Mouse (Mus musculus) hindbrain, embryonic 11.5 days (tissue): ENCODE data around the gene Nfasc. TPM values are rescaled to one million over a fixed set of nuclear protein-coding genes. Genes with fewer than 3 reads are reported as not detected.

Experiments used
- ATAC-seq: fragments of 200-750 bp; cut with Nextera tagmentation; 2 replicates; pipeline ENCODE4 v1.8.0; 2017; ENCODE audit warnings: mild to moderate bottlenecking, moderate TSS enrichment, moderate library complexity; ENCODE audit not compliant: low FRiP score
- DNase-seq: peaks from one replicate; pipeline ENCODE4 v3.0.0-alpha.2; 2015; ENCODE audit warnings: low spot score
- H3K27ac ChIP-seq: fragments of 300-500 bp; sonication (generic); 2 replicates; pipeline ENCODE4 v1.5.1; 2014; ENCODE audit warnings: mild to moderate bottlenecking, low read depth, low read length
- H3K27me3 ChIP-seq: fragments of 300-500 bp; sonication (generic); 2 replicates; pipeline ENCODE4 v1.6.1; 2014; ENCODE audit warnings: mild to moderate bottlenecking, low read length, moderate library complexity, mixed read lengths; ENCODE audit not compliant: control insufficient read depth, insufficient read depth
- H3K36me3 ChIP-seq: fragments of 300-500 bp; sonication (generic); 2 replicates; pipeline ENCODE4 v1.6.1; 2014; ENCODE audit warnings: mild to moderate bottlenecking, low read length, moderate library complexity, mixed read lengths; ENCODE audit not compliant: control insufficient read depth, insufficient read depth
- H3K4me1 ChIP-seq: fragments of 300-500 bp; sonication (generic); replicated peaks from 2 replicates; pipeline ENCODE4 v1.6.1; 2014; ENCODE audit warnings: low read length, mixed read lengths; ENCODE audit not compliant: control insufficient read depth, insufficient read depth
- H3K4me2 ChIP-seq: fragments of 300-500 bp; sonication (generic); replicated peaks from 2 replicates; pipeline ENCODE4 v1.6.1; 2014; ENCODE audit warnings: mild to moderate bottlenecking, low read depth, low read length
- H3K4me3 ChIP-seq: fragments of 300-500 bp; sonication (generic); 2 replicates; pipeline ENCODE4 v1.5.1; 2014; ENCODE audit warnings: low read depth, low read length
- H3K9ac ChIP-seq: fragments of 300-500 bp; sonication (generic); 2 replicates; pipeline ENCODE4 v1.6.1; 2014; ENCODE audit warnings: low read depth, low read length
- H3K9me3 ChIP-seq: fragments of 300-500 bp; sonication (generic); 2 replicates; pipeline ENCODE4 v1.6.1; 2016; ENCODE audit warnings: low read length; ENCODE audit not compliant: control insufficient read depth
- WGBS: fragments of 180-500 bp; shearing (Covaris S2); extraction: QIAGEN DNeasy Blood & Tissue Kit; methylation state at CpG from one replicate; pipeline ENCODE4 v1.1.7; 2014; 5-methylcytosine and 5-hydroxymethylcytosine counted together
- polyA plus RNA-seq: library from polyadenylated mRNA; unstranded; fragments of >200 nt; fragmentation: Nextera tagmentation; extraction: Ambion mirVana; gene quantifications from 2 replicates; pipeline ENCODE4 v1.2.1, GENCODE M21; 2014

Gene Nfasc
- polyA plus RNA-seq, 1 experiment from 2014 or later, result 38.0 TPM

DNA sequence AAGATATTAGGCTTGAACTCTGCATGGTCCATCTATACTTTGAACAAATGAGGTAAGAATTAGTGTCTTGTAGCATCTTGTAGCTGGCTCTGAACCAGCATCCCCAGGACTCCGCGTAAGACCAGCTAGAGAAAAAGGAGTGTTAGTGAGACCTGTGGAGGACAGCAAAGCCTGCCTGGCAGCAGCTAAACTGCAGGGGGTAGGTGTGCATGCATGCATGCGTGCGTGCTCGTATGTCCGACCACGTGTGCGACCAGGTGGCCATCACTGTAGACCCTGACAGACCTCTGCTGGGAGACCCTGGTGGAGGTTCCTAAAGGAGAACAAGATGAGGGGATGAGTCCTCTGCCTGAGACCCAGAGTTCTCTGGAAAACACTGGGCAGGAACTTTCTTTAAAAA lies 113.4 kb downstream of the Nfasc start:
- H3K4me3 ChIP-seq, result no peak overlapping the region
- H3K27me3 ChIP-seq, result no peaks in the 10 kb centered on the region
- WGBS, result 89% methylated on average over 8 of the region's 8 CpGs
- H3K4me1 ChIP-seq, result no peaks in the 10 kb centered on the region
- H3K9ac ChIP-seq, result no peak overlapping the region
- ATAC-seq (no peak), DNase-seq (no peak)
- no peak overlapping the region for H3K27ac ChIP-seq
- no peaks in the 10 kb centered on the region for H3K36me3 ChIP-seq
- H3K4me2 ChIP-seq, result no peak overlapping the region
- H3K9me3 ChIP-seq, result no peaks in the 10 kb centered on the region

DNA sequence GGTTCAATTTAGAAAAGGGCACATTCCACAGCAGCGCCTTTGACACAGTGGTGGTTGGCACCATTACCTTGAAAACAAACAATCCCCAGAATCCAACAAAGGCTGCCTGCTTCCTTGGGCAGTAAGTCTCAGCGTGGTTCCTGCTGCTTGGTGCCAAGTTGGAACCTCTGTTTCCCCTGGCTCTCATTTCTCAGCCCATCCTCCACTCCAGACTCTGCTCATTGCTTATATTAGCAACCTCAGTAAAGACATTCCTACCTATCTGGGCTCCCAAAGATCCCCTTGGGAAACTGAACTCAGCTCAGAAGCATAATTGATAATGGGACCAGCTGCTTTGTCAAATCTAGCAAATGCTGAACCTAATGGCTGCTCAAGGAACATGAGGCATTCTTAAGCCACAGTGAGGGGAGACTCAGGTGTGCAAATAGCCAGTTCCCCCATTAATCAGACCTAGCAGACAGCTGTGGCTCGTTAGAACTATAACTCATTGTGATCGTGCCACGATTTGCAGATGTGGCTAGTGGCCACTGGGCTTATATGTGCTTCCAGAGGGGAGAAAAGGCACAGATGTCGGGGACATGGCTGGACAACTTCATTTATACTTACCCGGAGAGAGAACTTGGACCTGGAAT lies 115.4 kb downstream of the Nfasc start:
- Histone ChIP-seq H3K4me2 (no peak overlapping the region), H3K27me3 (no peaks in the 10 kb centered on the region), H3K9me3 (no peaks in the 10 kb centered on the region), H3K4me1 (no peaks in the 10 kb centered on the region), H3K36me3 (no peaks in the 10 kb centered on the region), H3K27ac (peak overlapping the region; percentile 4; the same call in 1 of the 2 replicates), H3K4me3 (no peak overlapping the region), H3K9ac (no peak overlapping the region)
- 67% methylated on average over 7 of the region's 7 CpGs for WGBS
- peak; percentile 76 for ATAC-seq
- DNase-seq, result peak; percentile 40

GRCm38 (mm10) chr1:132625034-132625433 lies 116.6 kb downstream of the Nfasc start:
- DNase-seq, result no peak
- H3K9me3 ChIP-seq, result no peaks in the 10 kb centered on the region
- WGBS, result 75% methylated on average over 6 of the region's 6 CpGs
- H3K4me2 ChIP-seq, result no peak overlapping the region
- no peak overlapping the region for H3K9ac ChIP-seq
- no peaks in the 10 kb centered on the region for H3K36me3 ChIP-seq
- 0 out of 2 replicates have a peak overlapping the region, but pooled peaks have one; percentile 10 for H3K27ac ChIP-seq
- no peaks in the 10 kb centered on the region for H3K27me3 ChIP-seq
- no peak for ATAC-seq
- H3K4me1 ChIP-seq, result no peaks in the 10 kb centered on the region
- no peak overlapping the region for H3K4me3 ChIP-seq

- Histone ChIP-seq H3K9ac (no peak overlapping the region), H3K4me3 (no peak overlapping the region), H3K27me3 (no peaks in the 10 kb centered on the region), H3K9me3 (no peaks in the 10 kb centered on the region), H3K27ac (no peak overlapping the region), H3K36me3 (no peaks in the 10 kb centered on the region), H3K4me2 (no peak overlapping the region), H3K4me1 (no peaks in the 10 kb centered on the region)
- DNase-seq (no peak), ATAC-seq (no peak)
- 63% methylated on average over 1 of the region's 1 CpGs for WGBS
Measured at GRCm38 (mm10) chr1:132624466-132624865, 117.1 kb downstream of the Nfasc start.

DNA sequence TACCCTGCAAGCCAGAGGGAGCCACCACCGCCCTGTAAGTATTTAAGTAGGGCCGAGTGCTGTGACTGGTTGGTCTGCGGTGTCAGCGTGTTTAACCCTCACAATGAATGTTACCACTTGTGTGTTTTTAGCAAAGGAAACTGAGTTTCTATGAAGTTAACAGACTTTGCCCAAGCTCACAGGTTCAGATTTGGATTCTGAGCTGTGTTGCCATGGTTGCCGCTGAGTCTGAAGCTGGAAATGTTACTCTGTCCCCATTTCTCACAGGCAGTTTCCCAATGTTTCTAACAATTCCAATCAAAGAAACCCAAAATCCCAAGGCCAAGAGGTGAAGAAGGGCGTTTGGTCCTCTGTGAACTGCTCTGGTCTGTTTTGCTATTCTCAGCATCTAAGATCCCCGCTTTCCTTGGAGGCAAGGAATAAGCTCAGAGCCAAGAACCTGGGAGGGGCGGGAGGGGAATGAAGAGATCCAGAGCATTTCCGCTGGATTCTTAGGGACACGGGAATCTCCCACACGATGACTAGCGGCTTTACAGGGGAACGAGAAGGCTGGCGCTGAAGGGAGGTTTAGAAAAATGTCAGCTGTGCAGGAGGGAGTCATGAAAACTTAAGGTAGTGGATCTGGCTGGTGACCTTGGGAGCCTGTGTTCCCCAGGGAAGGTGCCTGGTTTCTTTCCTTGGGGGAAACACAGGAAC lies 117.8 kb downstream of the Nfasc start:
- H3K4me3 ChIP-seq, result no peak overlapping the region
- WGBS, result 58% methylated on average over 14 of the region's 14 CpGs
- H3K36me3 ChIP-seq, result no peaks in the 10 kb centered on the region
- no peaks in the 10 kb centered on the region for H3K4me1 ChIP-seq
- DNase-seq (no peak), ATAC-seq (no peak)
- no peak overlapping the region for H3K9ac ChIP-seq
- H3K27ac ChIP-seq, result no peak overlapping the region
- no peaks in the 10 kb centered on the region for H3K27me3 ChIP-seq
- H3K4me2 ChIP-seq, result no peak overlapping the region
- H3K9me3 ChIP-seq, result no peaks in the 10 kb centered on the region

GRCm38 (mm10) chr1:132612066-132612465 lies 129.5 kb downstream of the Nfasc start:
- H3K27me3 ChIP-seq, result no peaks in the 10 kb centered on the region
- H3K9ac ChIP-seq, result no peak overlapping the region
- H3K4me2 ChIP-seq, result no peak overlapping the region
- no peaks in the 10 kb centered on the region for H3K36me3 ChIP-seq
- no peak for DNase-seq
- H3K4me3 ChIP-seq, result no peak overlapping the region
- no peaks in the 10 kb centered on the region for H3K9me3 ChIP-seq
- no peaks in the 10 kb centered on the region for H3K4me1 ChIP-seq
- no peak overlapping the region for H3K27ac ChIP-seq
- WGBS, result 91% methylated on average over 4 of the region's 4 CpGs
- ATAC-seq, result no peak

- DNase-seq (peak; percentile 79), ATAC-seq (no peak)
- Histone ChIP-seq H3K4me3 (no peak overlapping the region), H3K36me3 (peaks cover 3% of the 10 kb centered on the region; the same call in 1 of the 2 replicates), H3K4me2 (no peak overlapping the region), H3K27ac (no peak overlapping the region), H3K9me3 (no peaks in the 10 kb centered on the region), H3K4me1 (no peaks in the 10 kb centered on the region), H3K9ac (no peak overlapping the region), H3K27me3 (no peaks in the 10 kb centered on the region)
- 38% methylated on average over 4 of the region's 4 CpGs for WGBS
Measured at GRCm38 (mm10) chr1:132609048-132609634, 132.5 kb downstream of the Nfasc start.

GRCm38 (mm10) chr1:132602161-132602560 lies 139.4 kb downstream of the Nfasc start:
- 45% methylated on average over 8 of the region's 8 CpGs for WGBS
- DNase-seq (no peak), ATAC-seq (0 out of 2 replicates have a peak, but pooled peaks have one; percentile 60)
- Histone ChIP-seq H3K4me2 (no peak overlapping the region), H3K27me3 (no peaks in the 10 kb centered on the region), H3K4me1 (no peaks in the 10 kb centered on the region), H3K9ac (no peak overlapping the region), H3K36me3 (peaks cover 3% of the 10 kb centered on the region; the same call in 1 of the 2 replicates), H3K4me3 (no peak overlapping the region), H3K27ac (no peak overlapping the region), H3K9me3 (no peaks in the 10 kb centered on the region)
